Mouse (Mus musculus): ENCODE data around the gene Pigc. TPM values are rescaled to one million over a fixed set of nuclear protein-coding genes. Genes with fewer than 3 reads are reported as not detected.

The Pigc gene
- 10 to 100 TPM; 14.1 to 17.5 TPM for total RNA-seq (2021)

GRCm38 (mm10) chr1:161968589-161969407 lies at the start of gene Pigc:
TSS of gene Pigc (plus strand) at chr1:161969186.
- intact Hi-C loops (cut with DNase I): loop anchor here (5.0 kb wide), 1 partner anchor 221 kb away; no protein-coding TSS in a partner anchor

GRCm38 (mm10) chr1:161919594-161919993 lies 49.4 kb upstream of the Pigc start:
- no peak for DNase-seq (ENCODE audit: extremely low spot score in 1 of 2, low spot score in 2 of 2)
- intact Hi-C loops (cut with DNase I): no loop called here

More at GRCm38 (mm10) chr1:161968589-161969407, at the start of gene Pigc:
- DNase-seq (ENCODE audit: extremely low spot score in 1 of 2, low spot score in 2 of 2): peak; percentile 93 to 97

- DNase-seq (ENCODE audit: extremely low spot score in 1 of 2, low spot score in 2 of 2): no peak
- intact Hi-C loops (cut with DNase I): no loop called here
Measured at GRCm38 (mm10) chr1:161920475-161921454, 48.2 kb upstream of the Pigc start.

- intact Hi-C loops (cut with DNase I): no loop called here
- DNase-seq (ENCODE audit: extremely low spot score in 1 of 2, low spot score in 2 of 2): no peak
Measured at GRCm38 (mm10) chr1:161921928-161922327, 47.1 kb upstream of the Pigc start.

GRCm38 (mm10) chr1:161924321-161924720 lies 44.7 kb upstream of the Pigc start:
- no peak for DNase-seq (ENCODE audit: extremely low spot score in 1 of 2, low spot score in 2 of 2)
- intact Hi-C loops (cut with DNase I): no loop called here

GRCm38 (mm10) chr1:161925281-161925805 lies 43.6 kb upstream of the Pigc start:
- intact Hi-C loops (cut with DNase I): no loop called here

GRCm38 (mm10) chr1:161927976-161928375 lies 41.0 kb upstream of the Pigc start:
- intact Hi-C loops (cut with DNase I): no loop called here
- no peak for DNase-seq (ENCODE audit: extremely low spot score in 1 of 2, low spot score in 2 of 2)

More at GRCm38 (mm10) chr1:161925281-161925805, 43.6 kb upstream of the Pigc start:
- peak in 1 of 2 experiments; percentile 5 for DNase-seq (ENCODE audit: extremely low spot score in 1 of 2, low spot score in 2 of 2)

GRCm38 (mm10) chr1:161931313-161931712 lies 37.7 kb upstream of the Pigc start:
- DNase-seq (ENCODE audit: extremely low spot score in 1 of 2, low spot score in 2 of 2): no peak
- intact Hi-C loops (cut with DNase I): no loop called here

- intact Hi-C loops (cut with DNase I): no loop called here
Measured at GRCm38 (mm10) chr1:161931817-161932216, 37.2 kb upstream of the Pigc start.

GRCm38 (mm10) chr1:161932286-161932685 lies 36.7 kb upstream of the Pigc start:
- intact Hi-C loops (cut with DNase I): no loop called here
- no peak for DNase-seq (ENCODE audit: extremely low spot score in 1 of 2, low spot score in 2 of 2)

More at GRCm38 (mm10) chr1:161931817-161932216, 37.2 kb upstream of the Pigc start:
- DNase-seq (ENCODE audit: extremely low spot score in 1 of 2, low spot score in 2 of 2): no peak

GRCm38 (mm10) chr1:161942082-161942481 lies 26.9 kb upstream of the Pigc start:
- intact Hi-C loops (cut with DNase I): no loop called here
- DNase-seq (ENCODE audit: extremely low spot score in 1 of 2, low spot score in 2 of 2): no peak

- intact Hi-C loops (cut with DNase I): no loop called here
- DNase-seq (ENCODE audit: extremely low spot score in 1 of 2, low spot score in 2 of 2): no peak
Measured at GRCm38 (mm10) chr1:161951009-161951779, 17.8 kb upstream of the Pigc start.

- no peak for DNase-seq (ENCODE audit: extremely low spot score in 1 of 2, low spot score in 2 of 2)
- intact Hi-C loops (cut with DNase I): no loop called here
Measured at GRCm38 (mm10) chr1:161952599-161952998, 16.4 kb upstream of the Pigc start.

GRCm38 (mm10) chr1:161955846-161956245 lies 13.1 kb upstream of the Pigc start:
- DNase-seq (ENCODE audit: extremely low spot score in 1 of 2, low spot score in 2 of 2): no peak

GRCm38 (mm10) chr1:161957964-161958950 lies 10.7 kb upstream of the Pigc start:
- intact Hi-C loops (cut with DNase I): no loop called here

More at GRCm38 (mm10) chr1:161955846-161956245, 13.1 kb upstream of the Pigc start:
- intact Hi-C loops (cut with DNase I): no loop called here

GRCm38 (mm10) chr1:161962465-161963377 lies 6.3 kb upstream of the Pigc start:
- DNase-seq (ENCODE audit: extremely low spot score in 1 of 2, low spot score in 2 of 2): no peak
- intact Hi-C loops (cut with DNase I): loop anchor here (2.0 kb wide), 1 partner anchor 86 kb away; the partner anchor contains the start of gene Suco

More at GRCm38 (mm10) chr1:161957964-161958950, 10.7 kb upstream of the Pigc start:
- no peak for DNase-seq (ENCODE audit: extremely low spot score in 1 of 2, low spot score in 2 of 2)
